Mouse (Mus musculus) splenic B cell, adult 2 months (primary cell): ENCODE data around the gene 4930442H23Rik.

ENCODE experiments used
- DNase-seq: peaks from one replicate; pipeline ENCODE4 v3.0.0-alpha.2; 2011; ENCODE audit warnings: low read depth, low spot score
- H3K27me3 ChIP-seq: 2 replicates; pipeline ENCODE4 v1.6.1; 2012; ENCODE audit warnings: mild to moderate bottlenecking, low read length, moderate library complexity, mixed read lengths; ENCODE audit not compliant: control insufficient read depth, poor library complexity, insufficient read depth, severe bottlenecking
- H3K36me3 ChIP-seq: 2 replicates; pipeline ENCODE4 v1.6.1; 2012; ENCODE audit warnings: mild to moderate bottlenecking, low read length, moderate library complexity, mixed read lengths; ENCODE audit not compliant: control insufficient read depth, poor library complexity, insufficient read depth, severe bottlenecking

The 4930442H23Rik gene

GRCm38 (mm10) chr10:81137252-81138130 lies 46.2 kb downstream of the 4930442H23Rik start:
- H3K36me3 ChIP-seq: 0 out of 2 replicates have a peak, but pooled peaks cover 3% of the 10 kb centered on the region
- peak; percentile 99 for DNase-seq
- H3K27me3 ChIP-seq: no peaks in the 10 kb centered on the region

GRCm38 (mm10) chr10:81136706-81137231 lies 46.9 kb downstream of the 4930442H23Rik start:
- DNase-seq: peak; percentile 75
- Histone ChIP-seq H3K27me3 (no peaks in the 10 kb centered on the region), H3K36me3 (0 out of 2 replicates have a peak, but pooled peaks cover 3% of the 10 kb centered on the region)

DNA sequence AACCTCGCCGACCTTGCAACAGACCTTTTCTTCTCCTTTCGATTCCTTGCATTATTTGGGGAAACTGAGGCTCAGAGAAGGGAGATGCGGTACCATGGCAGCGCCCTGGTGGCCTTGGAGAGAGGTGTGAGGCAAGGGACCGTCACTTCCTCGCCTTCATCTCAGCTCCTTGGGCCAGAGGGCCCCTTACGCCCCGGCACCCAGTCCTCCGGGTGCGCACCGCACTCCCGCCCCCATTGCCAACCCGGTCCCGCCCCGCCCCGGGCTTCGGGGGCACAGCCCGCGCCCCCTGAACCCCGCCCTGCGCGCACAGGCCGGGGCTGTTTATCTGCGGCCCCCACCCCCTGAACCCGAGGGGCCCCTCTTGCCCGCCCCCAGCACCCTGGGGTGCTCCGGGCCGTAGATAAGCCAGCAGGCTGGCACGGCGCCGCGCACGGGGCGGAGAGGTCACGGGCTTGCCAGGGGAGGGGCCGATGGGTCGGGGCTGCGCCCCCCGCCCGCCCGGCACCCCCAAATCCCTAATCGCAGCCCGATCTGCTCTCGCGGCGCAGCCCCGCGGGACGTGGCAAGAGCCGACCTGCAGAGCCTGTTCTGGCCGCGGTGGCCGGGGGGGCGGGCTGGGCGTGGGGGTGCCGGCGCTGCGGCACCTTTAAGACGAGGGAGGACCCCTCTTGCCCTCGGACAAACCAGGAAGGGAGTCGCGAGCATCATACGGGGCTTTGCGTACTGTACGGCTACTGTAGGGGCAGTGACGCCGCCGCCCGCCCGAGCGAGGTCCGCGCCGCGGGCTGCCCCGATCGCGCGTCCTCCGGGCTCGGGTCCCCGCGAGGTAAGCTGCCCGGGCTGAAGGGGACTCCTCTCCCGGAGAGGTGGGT lies 47.6 kb downstream of the 4930442H23Rik start:
- Histone ChIP-seq H3K36me3 (no peaks in the 10 kb centered on the region), H3K27me3 (no peaks in the 10 kb centered on the region)
- DNase-seq: peak; percentile 78

DNA sequence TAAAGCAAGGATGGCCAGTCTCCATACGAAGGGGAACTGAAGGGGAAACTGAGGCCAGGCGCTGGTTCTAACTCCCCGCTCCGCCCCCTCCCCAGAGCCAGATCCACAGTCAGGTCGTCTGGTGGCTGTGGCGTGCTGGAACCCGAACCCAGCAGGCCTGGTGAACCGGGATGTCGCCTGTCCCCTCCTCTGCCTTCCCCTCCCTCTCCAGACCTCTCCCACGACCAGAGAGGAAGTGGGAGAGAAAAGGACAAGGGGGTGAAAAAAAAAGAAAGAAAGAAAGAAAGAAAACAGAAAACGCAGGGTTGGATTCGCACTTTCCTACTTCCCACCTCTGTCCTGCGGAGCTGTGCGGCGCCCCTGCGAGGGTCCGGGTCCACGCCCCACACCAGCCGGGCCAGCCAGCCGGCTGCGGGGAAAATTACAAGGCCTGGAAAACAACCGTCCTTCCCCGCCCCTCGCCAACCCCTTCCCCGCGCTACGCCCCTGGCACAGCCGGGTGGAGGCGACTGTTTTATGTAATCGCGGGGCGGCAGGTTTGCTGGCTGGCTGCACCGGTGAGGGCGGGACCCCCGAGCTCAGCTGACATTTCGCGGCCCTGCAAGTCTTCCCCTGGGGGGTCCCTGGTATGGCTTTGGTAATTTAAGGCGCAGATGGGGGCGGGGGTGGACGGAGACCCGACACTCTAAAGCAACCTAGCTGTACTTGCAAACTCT lies 48.5 kb downstream of the 4930442H23Rik start, which contains the start of gene Zbtb7a:
Zbtb7a (plus strand) TSS at position 255 of the 716 bp plus-strand sequence.
- DNase-seq: peak; percentile 29
- no peaks in the 10 kb centered on the region for H3K36me3 ChIP-seq
- H3K27me3 ChIP-seq: no peaks in the 10 kb centered on the region

- Histone ChIP-seq H3K36me3 (no peaks in the 10 kb centered on the region), H3K27me3 (no peaks in the 10 kb centered on the region)
- peak; percentile 94 for DNase-seq
These were observed 49.5 kb downstream of the 4930442H23Rik start for GRCm38 (mm10) chr10:81134181-81134587.
